Mouse (Mus musculus) CH12.LX (cell line): ENCODE measurements around the gene Pds5b. TPM values are rescaled to one million over a fixed set of nuclear protein-coding genes. Genes with fewer than 3 reads are reported as not detected.

ENCODE experiments used
- DNase-seq: peaks from one replicate; pipeline ENCODE4 v3.0.0-alpha.2; 2013; ENCODE audit errors: extremely low read depth
- H3K27ac ChIP-seq: 2 replicates; pipeline ENCODE4 v1.5.1; 2012; ENCODE audit warnings: low read depth, mild to moderate bottlenecking, control low read depth, moderate library complexity; ENCODE audit not compliant: insufficient read depth
- H3K27me3 ChIP-seq: replicated peaks from 2 replicates; pipeline ENCODE3; 2012; ENCODE audit warnings: inconsistent platforms
- H3K36me3 ChIP-seq, 2 experiments: replicated peaks in 1 of 2; 2 replicates each; pipeline versions ENCODE3 to v1.6.1; 2012; ENCODE audit warnings: inconsistent platforms in 1 of 2, low read length in 1 of 2, mild to moderate bottlenecking in 1 of 2, mixed read lengths in 1 of 2, moderate library complexity in 1 of 2; ENCODE audit not compliant: control insufficient read depth in 1 of 2, insufficient read depth in 1 of 2
- H3K4me1 ChIP-seq, 2 experiments: 2 replicates each; pipeline ENCODE4 v1.6.1; 2012; ENCODE audit warnings: inconsistent platforms in 1 of 2, moderate library complexity in 1 of 2; ENCODE audit not compliant: insufficient read depth in 2 of 2, control insufficient read depth in 1 of 2
- H3K4me2 ChIP-seq: 2 replicates; pipeline ENCODE4 v1.6.1; 2012; ENCODE audit warnings: low read depth, mild to moderate bottlenecking, control low read depth; ENCODE audit not compliant: poor library complexity, insufficient read depth, severe bottlenecking
- H3K4me3 ChIP-seq, 3 experiments: fragments of 150-350 bp in 1 of 3; sonication (generic) in 1 of 3; replicated peaks in 1 of 3; 2 replicates each; pipeline versions ENCODE3 to v1.5.1; 2011 to 2012; ENCODE audit warnings: low read depth in 2 of 3, low read length in 2 of 3, mild to moderate bottlenecking in 2 of 3, moderate library complexity in 2 of 3, control low read depth in 1 of 3, improper control_type of control experiment in 1 of 3, inconsistent platforms in 1 of 3, mixed read lengths in 1 of 3; ENCODE audit not compliant: poor library complexity in 1 of 3
- H3K79me2 ChIP-seq: replicated peaks from 2 replicates; pipeline ENCODE4 v1.6.1; 2012; ENCODE audit warnings: mild to moderate bottlenecking, moderate library complexity; ENCODE audit not compliant: control insufficient read depth, poor library complexity, insufficient read depth, severe bottlenecking; ENCODE audit errors: extremely low read depth
- H3K9ac ChIP-seq: 2 replicates; pipeline ENCODE4 v1.6.1; 2012; ENCODE audit warnings: low read depth, mild to moderate bottlenecking, control low read depth, moderate library complexity; ENCODE audit not compliant: insufficient read depth
- H3K9me3 ChIP-seq: replicated peaks from 2 replicates; pipeline ENCODE3; 2012; ENCODE audit warnings: low read length, inconsistent platforms, mixed read lengths
- BHLHE40 ChIP-seq: IDR thresholded peaks from 2 replicates; pipeline ENCODE4 v1.6.1; 2011; ENCODE audit warnings: mild to moderate bottlenecking, low read depth, low read length, improper control_type of control experiment
- CHD1 ChIP-seq: IDR thresholded peaks from 2 replicates; pipeline ENCODE4 v1.6.1; 2012; ENCODE audit warnings: low read depth, low read length, improper control_type of control experiment, inconsistent platforms
- CHD2 ChIP-seq: IDR thresholded peaks from 2 replicates; pipeline ENCODE4 v1.6.1; 2011; ENCODE audit warnings: low read length, improper control_type of control experiment
- CTCF ChIP-seq, 2 experiments: IDR thresholded peaks in 1 of 2; conservative IDR thresholded peaks in 1 of 2; 2 replicates each; pipeline ENCODE4 v1.5.1; 2011 to 2012; ENCODE audit warnings: low read depth in 2 of 2, low read length in 2 of 2, improper control_type of control experiment in 1 of 2, inconsistent platforms in 1 of 2, mild to moderate bottlenecking in 1 of 2, moderate library complexity in 1 of 2
- E2F4 ChIP-seq: IDR thresholded peaks from 2 replicates; pipeline ENCODE4 v1.6.1; 2011; ENCODE audit warnings: low read depth, low read length, improper control_type of control experiment; ENCODE audit not compliant: insufficient replicate concordance
- ELF1 ChIP-seq: IDR thresholded peaks from 2 replicates; pipeline ENCODE4 v1.6.1; 2014; ENCODE audit warnings: low read depth, mild to moderate bottlenecking, inconsistent platforms, low read length, improper control_type of control experiment
- EP300 ChIP-seq: IDR thresholded peaks from 2 replicates; pipeline ENCODE4 v1.6.1; 2011; ENCODE audit warnings: low read length, improper control_type of control experiment
- ETS1 ChIP-seq: conservative IDR thresholded peaks from 2 replicates; pipeline ENCODE4 v1.6.1; 2012; ENCODE audit warnings: low read depth, mild to moderate bottlenecking, inconsistent platforms, low read length, improper control_type of control experiment, moderate library complexity
- GABPA ChIP-seq: IDR thresholded peaks from 2 replicates; pipeline ENCODE4 v1.6.1; 2012; ENCODE audit warnings: low read depth, low read length, improper control_type of control experiment, inconsistent platforms; ENCODE audit not compliant: insufficient replicate concordance
- IRF4 ChIP-seq: IDR thresholded peaks from 2 replicates; pipeline ENCODE4 v1.6.1; 2014; ENCODE audit warnings: low read depth, mild to moderate bottlenecking, inconsistent platforms, low read length, improper control_type of control experiment
- JUN ChIP-seq: IDR thresholded peaks from 2 replicates; pipeline ENCODE4 v1.6.1; 2011; ENCODE audit warnings: low read depth, mild to moderate bottlenecking, low read length, improper control_type of control experiment, moderate library complexity; ENCODE audit not compliant: insufficient read depth
- JUND ChIP-seq: conservative IDR thresholded peaks from 2 replicates; pipeline ENCODE4 v1.6.1; 2011; ENCODE audit warnings: low read depth, low read length, improper control_type of control experiment
- KAT2A ChIP-seq: IDR thresholded peaks from 2 replicates; pipeline ENCODE4 v1.6.1; 2012; ENCODE audit warnings: low read length, improper control_type of control experiment, inconsistent platforms; ENCODE audit not compliant: insufficient replicate concordance
- MAX ChIP-seq: IDR thresholded peaks from 2 replicates; pipeline ENCODE4 v1.6.1; 2011; ENCODE audit warnings: low read length, improper control_type of control experiment
- MEF2A ChIP-seq: IDR thresholded peaks from 2 replicates; pipeline ENCODE4 v1.6.1; 2014; ENCODE audit warnings: low read depth, mild to moderate bottlenecking, inconsistent platforms, low read length, improper control_type of control experiment, borderline replicate concordance
- MYC ChIP-seq: IDR thresholded peaks from 2 replicates; pipeline ENCODE4 v1.6.1; 2011; ENCODE audit warnings: low read depth, mild to moderate bottlenecking, improper control_type of control experiment, low read length
- PAX5 ChIP-seq: IDR thresholded peaks from 2 replicates; pipeline ENCODE4 v1.6.1; 2012; ENCODE audit warnings: low read length, inconsistent platforms, mixed read lengths
- RCOR1 ChIP-seq: conservative IDR thresholded peaks from 2 replicates; pipeline ENCODE4 v1.6.1; 2012; ENCODE audit warnings: low read depth, mild to moderate bottlenecking, inconsistent platforms, low read length, improper control_type of control experiment
- SIN3A ChIP-seq: IDR thresholded peaks from 2 replicates; pipeline ENCODE4 v1.6.1; 2012; ENCODE audit warnings: low read length, improper control_type of control experiment, inconsistent platforms
- TCF12 ChIP-seq: IDR thresholded peaks from 2 replicates; pipeline ENCODE4 v1.6.1; 2014; ENCODE audit warnings: low read depth, mild to moderate bottlenecking, inconsistent platforms, low read length, improper control_type of control experiment
- dilution Hi-C: fragments of 300-500 bp; cut with MboI; formaldehyde crosslinking; loops from 2 replicates; pipeline ENCODE4 v1.14.3; 2020; ENCODE audit warnings: low sequenced_read_pairs; ENCODE audit not compliant: extremely low pct_unique_long_range_greater_than_20kb, extremely low pct_ligation_motif_present
- in situ Hi-C: fragments of 300-500 bp; cut with MboI; formaldehyde crosslinking; loops from 3 replicates; pipeline ENCODE4 v1.14.3; 2019; ENCODE audit warnings: low sequenced_read_pairs, low pct_ligation_motif_present, low pct_unique_long_range_greater_than_20kb, mixed read lengths
- polyA plus RNA-seq: library from polyadenylated mRNA; unstranded; fragments of >175 nt; gene quantifications from 2 replicates; pipeline ENCODE4 v1.2.1, GENCODE M21; 2012; ENCODE audit warnings: low read depth; ENCODE audit not compliant: insufficient read length
- total RNA-seq, 2 experiments: library from RNA; depleted of rRNA; stranded (reverse); fragments of 300-350 nt in 1 of 2; fragments of >200 nt in 1 of 2; gene quantifications; 2 replicates each; pipeline ENCODE4 v1.2.3; 2012 to 2014

Pds5b gene
- total and polyA plus RNA-seq, 3 experiments, result 14.3 to 31.1 (median 27.4) TPM

DNA sequence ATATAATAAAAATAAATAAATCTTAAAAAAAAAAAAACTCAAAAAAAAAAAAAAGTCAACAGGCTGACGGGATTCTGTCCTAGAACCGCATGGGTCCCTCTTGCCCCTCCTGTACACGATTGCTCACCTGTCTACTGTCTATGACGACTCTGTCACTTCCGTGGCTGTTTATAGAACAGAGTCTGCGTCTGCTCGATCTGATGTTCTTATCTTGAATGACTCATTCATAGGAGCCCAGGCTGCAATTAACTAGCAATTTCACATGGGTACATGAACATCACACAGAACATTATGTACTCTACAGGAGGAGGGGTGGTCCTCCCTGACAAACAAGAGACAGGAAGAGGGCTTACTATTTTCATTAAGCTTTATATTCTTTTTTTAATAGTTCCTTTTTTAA, 48.0 kb upstream of the Pds5b start:
- no peak overlapping the region for H3K4me3 ChIP-seq
- in situ Hi-C loops, result no loop called here
- no peaks in the 10 kb centered on the region for H3K9me3 ChIP-seq
- H3K4me2 ChIP-seq, result no peak overlapping the region
- H3K4me1 ChIP-seq, result peaks cover 15 to 37% of the 10 kb centered on the region in 2 experiments
- peaks cover 5 to 34% of the 10 kb centered on the region in 2 experiments for H3K36me3 ChIP-seq
- TF ChIP-seq KAT2A, result no peak
- TF ChIP-seq IRF4, result no peak
- TF ChIP-seq BHLHE40, result no peak
- TF ChIP-seq ETS1, result no peak
- TF ChIP-seq JUN, result no peak
- no peak for TF ChIP-seq PAX5
- no peak for TF ChIP-seq JUND
- no peak for TF ChIP-seq MEF2A
- no peak overlapping the region for H3K9ac ChIP-seq
- no peak overlapping the region for H3K27ac ChIP-seq
- no peak for DNase-seq
- H3K79me2 ChIP-seq, result no peaks in the 10 kb centered on the region
- H3K27me3 ChIP-seq, result no peaks in the 10 kb centered on the region
- dilution Hi-C loops, result no loop called here

DNA sequence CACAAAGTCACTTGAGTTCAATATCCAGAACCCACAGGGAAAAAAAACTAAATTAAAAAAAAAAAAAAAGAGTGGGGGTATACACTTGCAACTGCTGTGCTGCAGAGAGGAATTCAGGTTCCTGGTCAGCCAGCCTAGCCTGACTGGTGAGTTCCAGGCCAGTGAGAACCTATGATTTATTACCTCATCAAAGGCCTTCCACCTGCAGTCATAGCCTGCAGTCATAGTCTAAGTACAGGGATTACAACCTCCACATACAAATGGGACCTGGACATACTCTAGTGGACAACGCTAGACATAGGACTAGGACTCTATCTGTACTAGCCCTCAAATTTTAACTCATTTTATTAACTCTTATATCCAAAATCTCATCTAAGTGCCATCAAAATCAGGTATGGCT, 44.3 kb upstream of the Pds5b start:
- no peak overlapping the region for H3K27ac ChIP-seq
- no peaks in the 10 kb centered on the region for H3K9me3 ChIP-seq
- no peak for DNase-seq
- TF ChIP-seq KAT2A, result no peak
- TF ChIP-seq MAX, result no peak
- no peak for TF ChIP-seq CHD2
- TF ChIP-seq RCOR1, result no peak
- TF ChIP-seq ETS1, result no peak
- no peaks in the 10 kb centered on the region for H3K27me3 ChIP-seq
- no peak overlapping the region for H3K4me2 ChIP-seq
- dilution Hi-C loops, result no loop called here
- H3K4me1 ChIP-seq, result peaks cover 0 to 11% of the 10 kb centered on the region in 2 experiments; a peak in 1 of 4 replicates
- in situ Hi-C loops, result no loop called here
- no peak overlapping the region for H3K9ac ChIP-seq
- 0 out of 2 replicates have a peak, but pooled peaks cover 2% of the 10 kb centered on the region for H3K79me2 ChIP-seq
- H3K36me3 ChIP-seq, result peaks cover 8 to 48% of the 10 kb centered on the region in 2 experiments
- no peak overlapping the region for H3K4me3 ChIP-seq

- no peak for TF ChIP-seq CHD1
- TF ChIP-seq ELF1, result no peak
- no peak for TF ChIP-seq KAT2A
- no peak for TF ChIP-seq BHLHE40
- no peak for TF ChIP-seq CTCF (conservative IDR thresholded peaks at IDR 0.05 in 1 of 2, IDR thresholded peaks at IDR 0.05 in 1 of 2; ENCODE audit: low read depth in 2 of 2, low read length in 2 of 2)
- TF ChIP-seq SIN3A, result no peak
- TF ChIP-seq ETS1, result no peak
- TF ChIP-seq MYC, result no peak
- no peak for TF ChIP-seq TCF12
- TF ChIP-seq E2F4, result no peak
- TF ChIP-seq PAX5, result no peak
- TF ChIP-seq GABPA, result no peak
- TF ChIP-seq CHD2, result no peak
- no peak for TF ChIP-seq EP300
- no peak for TF ChIP-seq MAX
- TF ChIP-seq, all 38 proteins: peak for 0
- in situ Hi-C loops (no loop called here), dilution Hi-C loops (no loop called here)
- no peak for DNase-seq
- Histone ChIP-seq H3K4me3 (no peak overlapping the region), H3K27me3 (no peaks in the 10 kb centered on the region), H3K4me2 (no peak overlapping the region), H3K9me3 (no peaks in the 10 kb centered on the region), H3K9ac (no peak overlapping the region), H3K36me3 (peaks cover 10 to 49% of the 10 kb centered on the region in 2 experiments), H3K4me1 (peaks cover 0 to 11% of the 10 kb centered on the region in 2 experiments; a peak in 1 of 4 replicates), H3K79me2 (0 out of 2 replicates have a peak, but pooled peaks cover 2% of the 10 kb centered on the region), H3K27ac (no peak overlapping the region)
Observed at GRCm38 (mm10) chr5:150629692-150630091, 43.8 kb upstream of the Pds5b start.
